Mouse (Mus musculus) megakaryocyte, embryonic 14.5 days (primary cell): Measurements from ENCODE around the gene Gprin2.

Experiments
- FLI1 ChIP-seq: IDR thresholded peaks from 2 replicates; pipeline ENCODE4 v1.6.1; 2012; ENCODE audit warnings: low read length, inconsistent platforms, mixed read lengths
- GATA1 ChIP-seq: IDR thresholded peaks from 3 replicates; pipeline ENCODE4 v1.6.1; 2012; ENCODE audit warnings: mixed read lengths, low read length, inconsistent platforms, borderline replicate concordance

DNA sequence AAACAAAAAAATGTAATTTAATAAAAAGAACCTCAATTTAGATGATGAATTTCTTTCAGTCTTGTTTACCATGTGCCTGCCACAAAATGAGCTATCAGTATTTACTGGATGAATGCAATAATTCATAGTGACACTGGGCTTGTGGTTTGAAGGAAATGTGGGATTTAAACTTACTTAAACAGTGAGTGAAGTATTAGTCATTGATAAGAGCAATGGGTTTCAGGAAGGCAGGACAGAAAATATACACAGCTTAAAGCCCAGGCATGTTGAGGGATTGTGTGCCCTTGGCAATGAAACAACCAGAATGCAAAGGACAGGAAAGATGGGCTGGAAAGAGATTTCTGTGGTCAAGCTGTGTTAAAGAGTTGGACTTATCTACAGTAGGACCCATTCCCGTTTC, 59.1 kb downstream of the Gprin2 start:
- no peak for TF ChIP-seq GATA1
- TF ChIP-seq FLI1: no peak
